Comparison of ENCODE assay signal across 7 mouse cellular contexts in genomic region chr15:59263433-59264328, GRCm38 (mm10).
A peak's percentile ranks its signal among the peaks of the same experiment; 100 is the strongest.
DNase-seq lines count a peak whose midpoint lies in the region; ATAC-seq lines count a peak whose summit lies in the region.

No protein-coding gene starts in this region.

- H3K4me3 ChIP-seq in intestine, embryonic 16.5 days (ENCODE audit: low read length) = no peak overlapping the region
- no peak overlapping the region for H3K4me3 ChIP-seq in hindbrain, embryonic 11.5 days (ENCODE audit: low read depth, low read length)

- DNase-seq in 416B (ENCODE audit: low read depth) = peak; percentile 87
- peak; percentile 27 for DNase-seq in fibroblast of lung, adult 2 months (ENCODE audit: low read depth)
- DNase-seq in lung, postnatal 36 days = peak; percentile 77
- DNase-seq in thymus, postnatal 4 days = peak; percentile 69
- no peak for DNase-seq in hindbrain, embryonic 11.5 days (ENCODE audit: low spot score)

- H3K4me2 ChIP-seq in intestine, embryonic 16.5 days (ENCODE audit: low read depth, low read length) = no peak overlapping the region
- H3K4me2 ChIP-seq in hindbrain, embryonic 11.5 days (replicated peaks; ENCODE audit: low read depth, low read length) = no peak overlapping the region

- H3K9ac ChIP-seq in intestine, embryonic 16.5 days (ENCODE audit: low read depth, low read length) = no peak overlapping the region
- no peak overlapping the region for H3K9ac ChIP-seq in hindbrain, embryonic 11.5 days (ENCODE audit: low read depth, low read length)

- ATAC-seq in CD4-positive, CD25-positive, alpha-beta regulatory T cell, adult 4 months = peak; percentile 99
- peak; percentile 42; the same call in 1 of the 2 replicates for ATAC-seq in intestine, embryonic 16.5 days
- ATAC-seq in hindbrain, embryonic 11.5 days (ENCODE audit: low FRiP score) = no peak

- H3K27me3 ChIP-seq in intestine, embryonic 16.5 days (replicated peaks; ENCODE audit: control insufficient read depth, insufficient read depth, low read length) = no peaks in the 10 kb centered on the region
- H3K27me3 ChIP-seq in hindbrain, embryonic 11.5 days (ENCODE audit: control insufficient read depth, insufficient read depth, low read length) = no peaks in the 10 kb centered on the region

- peak overlapping the region; percentile 46 for H3K27ac ChIP-seq in intestine, embryonic 16.5 days (ENCODE audit: low read length)
- H3K27ac ChIP-seq in hindbrain, embryonic 11.5 days (ENCODE audit: low read depth, low read length) = no peak overlapping the region

- 48% methylated on average over 13 of the region's 13 CpGs for WGBS in intestine, embryonic 16.5 days
- 77% methylated on average over 13 of the region's 13 CpGs for WGBS in hindbrain, embryonic 11.5 days

- no peaks in the 10 kb centered on the region for H3K9me3 ChIP-seq in intestine, embryonic 16.5 days (ENCODE audit: control insufficient read depth, low read length)
- H3K9me3 ChIP-seq in hindbrain, embryonic 11.5 days (ENCODE audit: control insufficient read depth, low read length) = no peaks in the 10 kb centered on the region

- H3K36me3 ChIP-seq in intestine, embryonic 16.5 days (ENCODE audit: control insufficient read depth, insufficient read depth, low read length) = no peaks in the 10 kb centered on the region
- no peaks in the 10 kb centered on the region for H3K36me3 ChIP-seq in hindbrain, embryonic 11.5 days (ENCODE audit: control insufficient read depth, insufficient read depth, low read length)

- peaks cover 4% of the 10 kb centered on the region; the same call in 1 of the 2 replicates for H3K4me1 ChIP-seq in intestine, embryonic 16.5 days (ENCODE audit: control insufficient read depth, insufficient read depth, low read length)
- H3K4me1 ChIP-seq in hindbrain, embryonic 11.5 days (replicated peaks; ENCODE audit: control insufficient read depth, insufficient read depth, low read length) = no peaks in the 10 kb centered on the region
